Mouse (Mus musculus) stomach, postnatal 0 days (tissue): ENCODE results near the gene Akap6. TPM values are rescaled to one million over a fixed set of nuclear protein-coding genes. Genes with fewer than 3 reads are reported as not detected.

Source experiments
- ATAC-seq: fragments of 200-750 bp; cut with Nextera tagmentation; 2 replicates; pipeline ENCODE4 v1.8.0; 2017; ENCODE audit not compliant: low FRiP score, low TSS enrichment
- DNase-seq: peaks from one replicate; pipeline ENCODE4 v3.0.0-alpha.2; 2016; ENCODE audit warnings: low spot score
- H3K27ac ChIP-seq: fragments of 300-500 bp; sonication (generic); replicated peaks from 2 replicates; pipeline ENCODE4 v1.5.1; 2014; ENCODE audit warnings: mild to moderate bottlenecking, control low read depth
- H3K27me3 ChIP-seq: fragments of 300-500 bp; sonication (generic); 2 replicates; pipeline ENCODE4 v1.6.1; 2014; ENCODE audit warnings: low read length; ENCODE audit not compliant: control insufficient read depth, insufficient read depth
- H3K36me3 ChIP-seq: fragments of 300-500 bp; sonication (generic); 2 replicates; pipeline ENCODE4 v1.6.1; 2014; ENCODE audit warnings: low read length, mixed read lengths; ENCODE audit not compliant: control insufficient read depth, insufficient read depth
- H3K4me1 ChIP-seq: fragments of 300-500 bp; sonication (generic); replicated peaks from 2 replicates; pipeline ENCODE4 v1.6.1; 2014; ENCODE audit warnings: antibody characterized with exemption; ENCODE audit not compliant: control insufficient read depth, insufficient read depth
- H3K4me2 ChIP-seq: fragments of 300-500 bp; sonication (generic); replicated peaks from 2 replicates; pipeline ENCODE4 v1.6.1; 2014; ENCODE audit warnings: low read depth, mild to moderate bottlenecking, control low read depth, moderate library complexity
- H3K4me3 ChIP-seq: fragments of 300-500 bp; sonication (generic); 2 replicates; pipeline ENCODE4 v1.5.1; 2014; ENCODE audit warnings: low read depth, low read length, control low read depth
- H3K9ac ChIP-seq: fragments of 300-500 bp; sonication (generic); 2 replicates; pipeline ENCODE4 v1.6.1; 2014; ENCODE audit warnings: mild to moderate bottlenecking, low read length, control low read depth, mixed read lengths
- H3K9me3 ChIP-seq: fragments of 300-500 bp; sonication (generic); 2 replicates; pipeline ENCODE4 v1.6.1; 2016; ENCODE audit warnings: low read length; ENCODE audit not compliant: control insufficient read depth
- CTCF ChIP-seq: IDR thresholded peaks from 2 replicates; pipeline ENCODE4 v1.5.1; 2016; ENCODE audit warnings: antibody characterized with exemption, low read depth, mild to moderate bottlenecking, moderate library complexity
- EP300 ChIP-seq: optimal IDR thresholded peaks from 2 replicates; pipeline ENCODE3; 2016; ENCODE audit warnings: antibody characterized with exemption
- WGBS: fragments of 180-500 bp; shearing (Covaris S2); extraction: QIAGEN DNeasy Blood & Tissue Kit; methylation state at CpG from one replicate; pipeline ENCODE4 v1.1.7; 2014; 5-methylcytosine and 5-hydroxymethylcytosine counted together
- polyA plus RNA-seq: library from polyadenylated mRNA; unstranded; fragments of >200 nt; fragmentation: Nextera tagmentation; extraction: Ambion mirVana; gene quantifications from 2 replicates; pipeline ENCODE4 v1.2.1, GENCODE M21; 2015

Gene Akap6
- polyA plus RNA-seq, 1 experiment from 2014 or later: 0.76 TPM

DNA sequence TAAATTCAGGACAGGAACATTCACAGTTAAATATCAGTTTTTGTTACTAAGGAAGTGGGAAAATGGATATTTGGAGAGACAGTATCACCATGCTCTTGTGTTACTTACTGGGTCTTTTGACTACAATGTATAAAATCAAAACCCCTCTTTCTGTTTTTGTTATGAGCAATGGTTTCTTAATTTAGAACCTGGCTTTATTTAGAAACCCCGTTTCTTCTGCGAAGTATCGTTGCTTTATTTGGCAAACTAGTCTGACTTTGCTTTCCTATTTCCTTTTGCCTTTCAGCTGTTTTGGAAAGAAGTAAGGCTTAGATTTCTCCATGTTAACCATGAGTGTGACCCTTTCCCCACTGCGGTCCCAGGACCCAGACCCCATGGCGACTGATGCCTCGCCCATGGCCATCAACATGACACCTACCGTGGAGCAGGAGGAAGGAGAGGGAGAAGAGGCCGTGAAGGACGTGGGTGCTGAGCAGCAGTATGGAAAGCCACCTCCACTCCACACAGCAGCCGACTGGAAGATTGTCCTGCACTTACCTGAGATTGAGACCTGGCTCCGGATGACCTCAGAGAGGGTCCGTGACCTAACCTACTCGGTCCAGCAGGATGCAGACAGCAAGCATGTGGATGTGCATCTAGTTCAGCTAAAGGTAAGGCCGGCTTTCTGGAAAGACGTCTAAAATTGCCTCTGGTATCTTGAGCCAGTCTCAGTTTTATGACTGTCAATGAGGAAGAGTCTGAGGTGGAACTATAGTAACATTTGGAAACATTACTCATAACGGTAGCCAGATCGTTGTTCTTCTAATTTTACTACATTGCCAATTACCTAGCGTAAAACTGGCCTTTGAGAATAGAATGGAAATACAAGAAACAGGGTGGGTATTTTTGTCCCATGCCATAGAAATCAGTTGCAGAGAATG lies 96.6 kb downstream of the Akap6 start:
- Histone ChIP-seq H3K9ac (no peak overlapping the region), H3K9me3 (no peaks in the 10 kb centered on the region), H3K4me1 (no peaks in the 10 kb centered on the region), H3K4me2 (no peak overlapping the region), H3K4me3 (no peak overlapping the region), H3K36me3 (no peaks in the 10 kb centered on the region), H3K27ac (no peak overlapping the region), H3K27me3 (no peaks in the 10 kb centered on the region)
- WGBS: 87% methylated on average over 18 of the region's 18 CpGs
- DNase-seq (no peak), ATAC-seq (no peak)
- TF ChIP-seq CTCF (no peak), EP300 (no peak)

- ATAC-seq: no peak
- Histone ChIP-seq H3K9me3 (no peaks in the 10 kb centered on the region), H3K36me3 (no peaks in the 10 kb centered on the region), H3K4me1 (no peaks in the 10 kb centered on the region), H3K9ac (no peak overlapping the region), H3K27ac (no peak overlapping the region), H3K4me3 (no peak overlapping the region), H3K27me3 (no peaks in the 10 kb centered on the region), H3K4me2 (no peak overlapping the region)
- WGBS: 62% methylated on average over 4 of the region's 4 CpGs
- DNase-seq: no peak
- TF ChIP-seq CTCF: no peak
- no peak for TF ChIP-seq EP300
These were observed 97.2 kb downstream of the Akap6 start for GRCm38 (mm10) chr12:52796471-52796795.

GRCm38 (mm10) chr12:52799717-52800116 lies 100.5 kb downstream of the Akap6 start:
- WGBS: 90% methylated on average over 9 of the region's 9 CpGs

DNA sequence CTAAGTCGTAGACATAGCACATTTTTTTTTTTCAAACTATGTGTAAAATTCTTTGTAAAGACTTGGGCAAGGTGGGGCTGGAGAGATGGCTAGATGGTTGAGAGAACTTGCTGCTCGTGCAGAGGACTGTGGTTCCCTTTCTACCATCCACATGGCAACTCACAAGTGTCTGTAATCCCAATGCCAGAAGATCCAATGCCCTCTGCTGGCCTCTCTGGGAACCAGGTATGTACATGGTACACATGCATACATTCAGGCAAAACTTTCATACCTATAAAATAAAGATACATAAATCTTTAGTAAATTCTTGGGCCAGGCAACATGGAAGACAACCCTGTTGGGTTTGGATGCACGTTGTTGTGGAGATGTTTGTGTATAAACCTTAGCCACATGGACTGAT lies 107.1 kb downstream of the Akap6 start:
- DNase-seq (no peak), ATAC-seq (no peak)
- 75% methylated on average over 3 of the region's 3 CpGs for WGBS
- no peaks in the 10 kb centered on the region for H3K27me3 ChIP-seq
- no peak overlapping the region for H3K9ac ChIP-seq
- H3K27ac ChIP-seq: no peak overlapping the region
- TF ChIP-seq EP300 (no peak), CTCF (peak; percentile 50)
- H3K4me3 ChIP-seq: no peak overlapping the region
- no peak overlapping the region for H3K4me2 ChIP-seq
- H3K4me1 ChIP-seq: no peaks in the 10 kb centered on the region
- H3K9me3 ChIP-seq: no peaks in the 10 kb centered on the region
- no peaks in the 10 kb centered on the region for H3K36me3 ChIP-seq

More at GRCm38 (mm10) chr12:52799717-52800116, 100.5 kb downstream of the Akap6 start:
- Histone ChIP-seq H3K4me2 (no peak overlapping the region), H3K27me3 (no peaks in the 10 kb centered on the region), H3K9me3 (no peaks in the 10 kb centered on the region), H3K27ac (no peak overlapping the region), H3K4me3 (no peak overlapping the region), H3K36me3 (no peaks in the 10 kb centered on the region), H3K4me1 (no peaks in the 10 kb centered on the region), H3K9ac (no peak overlapping the region)
- TF ChIP-seq EP300: no peak
- no peak for TF ChIP-seq CTCF
- ATAC-seq (no peak), DNase-seq (no peak)

DNA sequence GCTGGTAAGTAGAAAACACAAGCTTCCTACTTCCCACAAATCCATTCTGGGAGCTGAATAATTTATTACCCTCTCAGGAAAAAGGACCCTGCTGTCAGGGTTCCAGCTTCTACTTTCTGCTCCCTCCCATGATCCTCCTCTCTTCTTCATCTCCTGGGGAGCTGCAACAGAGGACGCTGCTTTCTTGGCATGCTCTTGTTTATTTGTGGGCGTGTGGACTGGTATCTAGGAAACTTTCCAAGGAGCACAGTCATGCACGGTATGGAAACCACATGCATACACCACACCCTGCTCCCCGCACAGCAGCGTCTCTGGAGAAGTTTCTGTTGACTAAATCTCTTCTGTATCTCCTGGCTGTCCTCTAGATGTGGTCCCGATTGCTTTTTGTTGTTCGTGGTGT lies 119.4 kb downstream of the Akap6 start:
- 27% methylated on average over 7 of the region's 7 CpGs for WGBS
- H3K4me1 ChIP-seq: no peaks in the 10 kb centered on the region
- no peak overlapping the region for H3K4me3 ChIP-seq
- H3K27me3 ChIP-seq: no peaks in the 10 kb centered on the region
- H3K36me3 ChIP-seq: no peaks in the 10 kb centered on the region
- H3K4me2 ChIP-seq: peak overlapping the region; percentile 9; the same call in 1 of the 2 replicates
- TF ChIP-seq CTCF (no peak), EP300 (no peak)
- no peak overlapping the region for H3K27ac ChIP-seq
- H3K9ac ChIP-seq: no peak overlapping the region
- DNase-seq: peak; percentile 43
- no peaks in the 10 kb centered on the region for H3K9me3 ChIP-seq
- peak; percentile 83 for ATAC-seq

GRCm38 (mm10) chr12:52824774-52825173 lies 125.6 kb downstream of the Akap6 start:
- H3K4me1 ChIP-seq: no peaks in the 10 kb centered on the region
- no peaks in the 10 kb centered on the region for H3K9me3 ChIP-seq
- H3K4me3 ChIP-seq: no peak overlapping the region
- ATAC-seq (no peak), DNase-seq (no peak)
- TF ChIP-seq CTCF: no peak
- TF ChIP-seq EP300: no peak
- H3K36me3 ChIP-seq: no peaks in the 10 kb centered on the region
- WGBS: 88% methylated on average over 5 of the region's 5 CpGs
- no peak overlapping the region for H3K4me2 ChIP-seq
- no peaks in the 10 kb centered on the region for H3K27me3 ChIP-seq
- H3K9ac ChIP-seq: no peak overlapping the region
- H3K27ac ChIP-seq: no peak overlapping the region
